Mouse (Mus musculus): Measurements from ENCODE around the gene D8Ertd738e.

D8Ertd738e gene

DNA sequence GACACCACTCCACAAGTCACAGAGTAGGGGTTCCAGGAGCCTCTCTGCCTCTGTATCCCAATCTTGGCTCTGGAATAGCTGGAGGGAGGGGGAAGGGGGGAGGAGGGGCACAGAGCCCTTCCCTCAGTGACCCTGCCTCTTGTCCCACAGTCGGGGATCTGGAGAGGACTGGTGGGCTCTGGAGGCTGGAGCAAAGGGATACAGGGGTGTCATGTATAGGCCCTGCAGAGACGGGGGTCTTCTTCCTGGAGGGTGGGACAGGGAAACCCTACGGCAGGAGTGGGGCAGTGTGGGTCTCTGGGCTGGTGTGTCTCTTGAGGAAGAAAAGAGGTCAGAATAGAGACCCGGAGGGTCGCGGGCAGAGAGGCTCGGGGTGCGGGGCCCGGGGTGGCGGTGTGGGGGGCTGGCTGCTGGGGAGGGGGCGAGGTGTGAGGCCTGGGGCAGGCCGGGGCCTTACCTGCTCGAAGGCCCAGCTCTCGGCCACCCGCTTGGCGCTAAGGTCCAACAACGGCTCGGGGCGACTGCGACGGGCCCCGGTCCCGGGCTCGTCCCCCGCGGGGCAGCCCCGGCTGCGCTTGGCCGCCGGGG, 13.0 kb downstream of the D8Ertd738e start:
- DNase-seq (ENCODE audit: low read depth, low spot score), result no peak

DNA sequence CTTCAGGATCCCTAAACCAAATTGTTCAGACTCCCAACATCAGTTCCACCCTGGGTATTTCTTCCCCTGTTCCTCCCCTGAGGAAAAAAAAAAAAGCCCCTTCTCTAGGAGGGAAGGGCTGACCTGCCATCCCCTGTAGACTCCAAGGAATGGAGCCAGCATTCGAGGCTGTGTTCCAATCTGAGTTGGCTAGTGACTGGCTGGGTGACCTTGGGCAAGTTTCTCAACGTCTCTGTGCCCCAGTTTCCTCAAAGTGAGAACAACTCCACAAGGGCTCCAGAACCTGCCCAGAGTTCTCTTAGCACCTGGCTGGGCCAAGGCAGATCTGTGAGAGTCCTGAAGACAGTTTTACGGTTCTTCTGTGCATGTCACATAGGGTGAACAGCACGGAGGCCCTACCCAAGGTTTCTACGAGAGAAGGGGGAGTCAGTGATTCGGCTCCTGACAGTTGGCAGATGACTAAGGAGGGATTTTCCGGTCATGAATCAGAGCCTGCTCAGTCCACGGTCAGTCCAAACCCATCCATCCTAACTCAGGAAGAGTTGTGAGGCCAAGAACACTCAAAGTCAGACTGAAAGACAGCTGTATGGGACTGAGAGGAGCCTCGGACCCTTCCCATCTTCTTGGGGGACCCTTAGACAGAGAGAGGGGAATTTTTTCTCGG, 13.6 kb downstream of the D8Ertd738e start:
- DNase-seq (ENCODE audit: low read depth, low spot score), result peak; percentile 39

DNA sequence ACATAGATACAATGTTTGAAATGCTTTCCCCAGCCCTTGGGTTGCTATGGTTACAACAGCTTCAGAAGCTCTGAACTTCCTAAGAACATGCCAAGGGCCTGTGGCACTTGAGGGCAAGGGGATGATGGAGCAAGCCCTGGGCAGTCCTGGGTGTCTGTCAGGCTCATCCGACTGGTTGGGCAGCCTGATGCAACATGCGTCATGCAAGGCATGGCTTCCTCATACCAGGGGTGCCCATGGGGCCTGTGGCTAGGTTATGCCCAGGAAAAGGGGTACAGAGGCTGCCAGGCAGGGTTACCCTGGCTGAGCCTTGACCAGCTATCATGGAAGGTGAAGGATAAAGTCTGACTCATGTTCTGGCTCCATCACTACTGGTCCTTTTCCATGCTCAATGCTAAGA, 16.5 kb downstream of the D8Ertd738e start:
- DNase-seq (ENCODE audit: low read depth, low spot score), result no peak

DNA sequence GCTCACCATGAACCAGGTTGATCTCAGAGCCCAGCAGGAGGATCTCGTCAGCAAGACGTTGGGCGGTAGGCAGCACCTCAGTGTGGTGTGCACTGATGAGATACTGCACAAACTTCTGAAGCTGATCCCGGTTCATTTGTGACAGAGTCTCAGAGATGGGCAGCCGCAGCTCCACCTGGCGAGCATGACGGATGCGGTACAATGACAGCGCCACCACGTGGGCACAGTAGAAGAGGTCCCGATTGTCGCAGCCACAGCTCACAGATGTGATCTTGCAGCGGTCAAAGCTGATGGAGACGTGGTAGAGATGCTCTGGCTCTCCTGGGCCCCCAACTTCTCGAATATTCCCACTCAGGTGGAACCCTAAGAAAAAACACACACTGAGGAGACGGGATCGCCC, 18.8 kb downstream of the D8Ertd738e start:
- peak; percentile 54 for DNase-seq (ENCODE audit: low read depth, low spot score)

DNA sequence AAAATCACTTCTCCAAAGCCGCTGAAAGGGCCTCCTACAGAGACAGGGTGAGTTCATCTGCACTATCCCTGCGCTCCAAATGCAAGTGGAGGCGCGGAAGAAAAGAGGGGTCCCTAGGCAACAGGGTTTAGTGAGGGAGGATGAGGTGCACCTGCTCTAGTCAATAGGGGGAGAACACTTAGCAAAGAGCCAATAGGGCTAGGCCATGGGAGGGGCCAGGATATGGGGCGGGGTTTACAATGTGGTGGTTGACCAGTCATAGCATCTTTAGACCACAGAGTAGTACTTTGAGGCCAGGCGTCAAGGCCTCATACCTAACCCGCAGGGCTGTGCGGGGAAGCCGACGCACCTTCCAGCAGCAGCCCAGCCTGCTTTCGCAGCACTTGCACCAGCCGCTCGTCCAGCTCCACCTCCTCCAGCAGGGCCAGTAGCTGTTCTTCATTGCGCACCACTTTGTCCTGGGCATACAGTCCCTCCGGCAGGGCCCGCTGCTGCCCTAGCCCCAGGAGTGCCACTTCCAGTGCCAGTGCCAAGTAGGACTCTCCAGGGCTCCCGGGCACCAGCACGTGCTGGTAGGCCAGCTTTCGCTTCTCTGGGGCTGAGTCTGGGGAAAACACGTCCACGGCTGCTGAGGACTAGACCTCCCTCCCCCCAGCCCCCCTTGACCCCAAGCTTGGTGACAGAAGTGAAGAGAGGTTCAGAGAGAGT, 26.0 kb downstream of the D8Ertd738e start:
- no peak for DNase-seq (ENCODE audit: low read depth, low spot score)

DNA sequence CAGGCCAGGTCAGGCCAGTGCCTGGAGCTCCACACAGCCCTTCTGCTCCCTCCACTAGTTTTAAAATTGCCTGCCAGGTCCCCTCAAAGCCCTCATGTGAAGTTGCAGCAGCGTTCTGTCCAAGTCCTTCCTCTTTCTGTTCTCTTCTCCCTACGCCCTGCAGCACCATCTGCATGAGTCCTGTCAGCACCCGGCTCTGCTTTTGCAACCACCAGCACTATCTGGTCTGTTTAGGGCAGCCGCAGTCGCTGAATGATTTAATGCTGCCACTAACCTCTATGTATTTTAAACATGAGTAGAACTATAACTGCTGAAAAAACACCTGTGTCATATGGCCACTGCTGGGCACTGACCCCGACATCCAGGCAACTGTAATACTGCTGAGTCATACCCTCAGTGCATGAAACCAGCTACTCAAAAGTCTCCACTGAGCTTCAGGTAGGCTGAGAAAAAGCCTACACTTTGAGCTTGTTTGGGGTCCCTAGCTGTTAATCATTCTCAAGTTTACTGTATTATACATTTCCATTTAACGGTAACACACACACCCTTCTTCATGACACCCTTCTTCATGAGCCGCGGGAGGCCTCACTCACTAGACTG, 26.9 kb downstream of the D8Ertd738e start:
- no peak for DNase-seq (ENCODE audit: low read depth, low spot score)

DNA sequence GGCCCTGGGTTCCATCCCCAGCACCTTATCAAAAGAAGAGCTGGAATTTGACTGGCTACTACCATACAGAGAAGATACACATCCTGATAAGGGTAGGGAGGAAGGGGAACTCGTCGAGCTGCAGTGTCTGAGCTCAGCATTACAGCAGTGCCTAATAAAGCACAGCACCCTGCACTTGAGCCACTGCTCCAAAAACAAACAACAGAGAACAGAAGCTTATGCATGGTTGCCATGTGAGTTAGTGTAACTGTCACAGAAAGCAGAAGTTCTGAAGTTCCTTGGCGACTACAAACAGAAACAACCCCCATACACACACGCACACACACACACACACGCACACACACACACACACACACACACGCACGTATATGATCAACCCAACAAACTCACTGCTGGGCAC, 29.4 kb downstream of the D8Ertd738e start:
- DNase-seq (ENCODE audit: low read depth, low spot score), result no peak

DNA sequence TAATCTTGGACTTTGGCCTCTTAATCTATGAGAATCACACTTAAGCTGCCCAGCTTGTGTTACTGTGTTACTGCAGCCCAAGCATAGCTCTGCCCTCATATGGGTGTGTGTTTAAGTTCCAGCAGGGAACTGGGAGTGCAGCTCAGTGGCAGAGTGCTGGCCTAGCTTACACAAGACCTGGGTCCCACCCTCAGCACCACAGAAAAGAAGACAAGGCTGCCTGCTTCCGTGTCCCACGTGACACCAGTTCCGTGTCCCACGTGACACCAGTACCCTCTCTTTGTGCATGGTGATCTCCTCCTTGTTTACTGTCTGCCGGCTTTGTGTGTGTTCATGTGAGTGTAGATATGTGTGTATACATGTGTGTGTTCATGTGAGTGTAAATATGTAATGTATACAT, 31.4 kb downstream of the D8Ertd738e start:
- DNase-seq (ENCODE audit: low read depth, low spot score), result no peak

DNA sequence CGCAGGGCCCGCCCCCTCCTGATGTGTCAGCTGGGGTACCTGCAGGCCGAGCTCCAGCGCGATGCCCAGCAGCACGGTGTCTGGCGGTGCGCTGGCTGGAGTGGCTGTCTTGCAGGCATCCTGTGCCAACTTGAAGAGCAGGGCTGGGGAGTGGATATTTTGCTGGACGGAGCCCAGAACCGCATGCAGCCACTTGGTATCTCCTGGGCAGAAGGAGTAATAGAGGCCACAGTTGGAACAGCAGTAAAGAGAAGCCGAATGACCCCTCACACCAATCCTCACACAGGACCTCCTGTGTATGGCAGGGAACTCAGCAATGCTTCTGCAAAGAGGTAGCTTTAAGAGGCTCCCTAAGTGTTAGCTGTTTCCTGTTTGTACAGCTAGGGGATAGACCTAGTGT, 32.3 kb downstream of the D8Ertd738e start:
- no peak for DNase-seq (ENCODE audit: low read depth, low spot score)

DNA sequence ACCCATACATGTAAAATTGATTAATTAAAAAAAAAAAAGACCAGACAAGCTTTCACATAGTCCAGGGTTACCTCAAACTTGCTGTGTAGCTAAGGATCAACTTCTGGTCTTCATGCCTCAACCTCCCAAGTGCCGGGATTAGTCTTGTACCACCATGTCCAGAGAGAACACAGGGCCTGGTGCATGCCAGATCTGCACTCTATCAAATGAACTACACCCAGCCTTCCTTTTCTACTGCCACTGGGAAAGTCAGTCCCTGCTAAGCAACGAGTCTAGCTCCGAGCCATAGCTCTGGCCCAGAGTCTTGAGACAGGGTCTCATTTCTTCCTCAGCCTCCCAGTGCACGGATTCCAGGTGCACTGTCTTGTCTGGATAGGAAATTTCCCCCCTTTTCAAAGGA, 36.2 kb downstream of the D8Ertd738e start:
- DNase-seq (ENCODE audit: low read depth, low spot score), result no peak

DNA sequence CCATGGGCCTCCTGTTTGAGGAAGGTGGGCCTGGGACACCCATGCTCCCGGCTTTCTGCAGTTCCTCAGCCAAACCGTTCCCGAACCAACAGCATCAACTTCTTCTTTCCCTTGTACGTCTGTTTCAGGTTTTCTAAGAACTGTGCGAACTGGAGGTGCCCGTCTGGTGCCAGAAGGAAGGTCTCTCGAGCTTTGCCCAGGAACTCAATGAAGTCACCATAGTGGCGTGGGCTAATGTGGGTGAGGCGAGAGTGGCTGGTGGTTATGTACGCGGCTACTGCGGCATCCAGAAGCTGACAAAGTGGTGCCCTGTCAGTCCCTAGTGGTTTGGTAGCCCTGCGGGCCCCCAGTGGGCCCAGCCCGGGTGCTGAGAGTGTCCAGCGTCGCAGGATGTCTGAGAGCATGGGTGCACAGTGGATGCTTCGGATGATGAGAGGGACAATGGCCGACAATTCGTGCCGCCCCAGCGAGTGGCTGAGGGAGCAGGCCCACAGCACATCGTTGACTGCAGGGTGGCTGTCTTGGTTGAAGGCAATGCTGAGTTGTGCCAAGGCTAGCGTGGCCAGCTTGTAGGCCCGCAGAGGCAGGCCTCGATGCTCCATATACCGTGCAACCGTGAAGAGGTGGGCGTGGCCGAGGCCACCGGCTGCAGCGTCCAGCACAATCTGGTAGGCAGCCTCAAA, 37.5 kb downstream of the D8Ertd738e start:
- no peak for DNase-seq (ENCODE audit: low read depth, low spot score)

DNA sequence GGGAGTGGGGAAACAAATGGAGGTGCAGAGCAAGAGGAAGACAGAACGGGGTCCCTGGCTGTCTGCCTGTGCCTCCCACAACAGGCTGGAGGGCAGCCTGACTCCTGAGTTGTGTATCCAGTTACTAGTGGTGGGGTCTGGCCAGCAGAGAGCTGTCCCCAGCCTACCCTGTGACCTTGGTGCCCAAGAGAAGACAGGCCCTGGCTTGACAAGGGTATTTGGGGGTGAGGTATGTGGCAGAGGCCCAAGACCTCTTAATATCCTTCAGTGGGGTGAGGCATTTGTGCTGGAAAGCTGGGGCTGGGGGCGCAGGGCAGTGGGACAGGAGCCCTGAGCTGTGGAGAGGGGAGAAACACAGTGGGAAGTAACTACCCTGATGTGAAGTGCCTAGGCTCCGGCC, 38.3 kb downstream of the D8Ertd738e start:
- no peak for DNase-seq (ENCODE audit: low read depth, low spot score)

DNA sequence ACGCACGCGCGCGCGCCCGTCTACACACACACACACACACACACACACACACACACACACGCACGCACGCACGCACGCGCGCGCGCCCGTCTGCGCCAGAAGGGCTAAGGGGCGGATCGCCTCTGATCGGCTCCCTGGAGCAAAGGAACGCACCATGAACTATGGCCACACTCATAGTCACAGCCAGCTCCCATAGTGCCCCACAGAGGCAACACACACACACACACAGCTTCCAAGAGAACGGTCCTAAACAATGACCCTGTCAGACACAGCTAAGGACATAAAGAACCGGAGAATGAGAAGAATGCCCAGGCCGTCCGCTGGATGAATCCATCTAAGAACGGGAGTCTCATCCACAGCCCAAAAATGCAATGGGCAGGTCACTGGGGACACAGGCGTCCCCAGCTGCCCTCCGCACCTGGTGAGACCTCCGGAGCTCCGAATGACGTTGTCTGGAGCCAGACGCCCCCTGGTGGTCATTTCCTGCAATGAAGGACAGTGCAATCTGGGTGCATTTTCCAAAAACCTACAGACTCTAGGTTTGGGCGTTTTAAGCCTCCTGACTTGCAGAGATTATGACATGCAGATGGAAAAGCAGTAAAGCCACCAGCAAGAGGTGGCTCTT, 39.2 kb downstream of the D8Ertd738e start:
- DNase-seq (ENCODE audit: low read depth, low spot score), result peak; percentile 89

DNA sequence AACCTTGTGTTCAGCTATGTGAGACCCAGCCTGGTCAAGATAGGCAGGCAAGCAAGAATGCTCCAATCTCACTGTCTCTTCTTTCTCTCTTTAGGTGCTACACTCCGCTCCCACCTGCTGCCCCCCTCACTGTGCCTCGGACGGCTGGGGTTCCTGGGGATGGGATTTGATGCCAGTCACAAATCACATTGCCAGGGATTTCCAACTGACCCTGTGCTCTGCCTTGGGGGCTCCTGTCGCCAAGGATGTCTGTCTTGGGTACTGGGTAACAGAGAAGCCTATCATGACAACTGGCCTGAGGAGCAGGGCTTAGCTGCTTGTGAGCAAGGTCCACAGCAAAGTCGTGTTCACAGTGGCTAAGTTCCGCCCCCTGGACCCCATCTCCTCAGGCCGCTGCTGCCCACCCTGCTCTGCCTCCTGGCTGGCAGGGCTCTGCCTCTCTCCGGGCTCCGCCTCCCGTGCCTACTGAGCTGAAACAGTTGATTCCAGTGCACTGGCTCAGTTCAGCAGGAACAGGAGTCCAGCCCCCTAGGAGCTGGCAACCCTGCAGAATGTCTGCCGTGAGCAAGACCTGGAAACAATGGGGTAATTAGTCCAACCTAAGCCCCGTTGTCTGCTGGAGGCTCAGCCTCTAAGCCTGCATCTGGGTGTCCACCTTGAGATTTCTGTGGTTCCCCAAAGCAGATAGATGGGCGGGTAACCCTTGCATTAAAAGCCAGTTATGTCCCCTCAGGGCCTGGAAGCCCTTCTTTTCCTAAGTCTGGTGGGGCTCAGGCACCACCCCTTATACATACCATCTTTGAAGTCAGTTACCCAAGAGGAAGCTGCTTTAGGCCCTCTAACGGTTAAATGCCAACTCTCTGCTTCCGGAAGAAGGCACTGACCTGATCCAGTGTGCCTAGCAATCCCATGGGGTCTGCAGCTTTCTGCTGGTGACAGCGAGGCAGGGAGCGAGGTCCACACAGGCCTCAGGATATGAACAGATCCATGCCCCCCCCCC, 40.8 kb downstream of the D8Ertd738e start:
- peak; percentile 38 for DNase-seq (ENCODE audit: low read depth, low spot score)

DNA sequence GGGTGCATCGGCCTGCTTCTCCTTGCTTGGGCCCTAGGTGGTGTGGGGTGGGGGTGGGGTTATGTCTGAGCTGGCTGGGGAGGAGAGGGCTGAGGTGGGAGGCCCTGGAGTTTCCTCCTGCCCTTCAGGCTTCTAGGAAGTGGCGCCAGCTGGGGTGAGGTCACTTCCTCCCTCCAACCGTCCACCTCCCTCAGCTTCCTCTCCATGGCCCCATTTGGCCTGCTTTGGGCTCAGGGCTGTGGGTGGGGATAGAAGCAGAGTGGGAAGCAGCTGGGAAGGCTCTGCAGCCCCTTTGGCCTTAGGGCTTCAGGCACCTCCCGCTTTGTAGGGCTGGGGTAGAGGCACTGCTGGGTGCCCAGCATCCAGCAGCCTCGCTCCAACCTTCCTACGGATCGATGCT, 41.7 kb downstream of the D8Ertd738e start:
- DNase-seq (ENCODE audit: low read depth, low spot score), result peak; percentile 47

DNA sequence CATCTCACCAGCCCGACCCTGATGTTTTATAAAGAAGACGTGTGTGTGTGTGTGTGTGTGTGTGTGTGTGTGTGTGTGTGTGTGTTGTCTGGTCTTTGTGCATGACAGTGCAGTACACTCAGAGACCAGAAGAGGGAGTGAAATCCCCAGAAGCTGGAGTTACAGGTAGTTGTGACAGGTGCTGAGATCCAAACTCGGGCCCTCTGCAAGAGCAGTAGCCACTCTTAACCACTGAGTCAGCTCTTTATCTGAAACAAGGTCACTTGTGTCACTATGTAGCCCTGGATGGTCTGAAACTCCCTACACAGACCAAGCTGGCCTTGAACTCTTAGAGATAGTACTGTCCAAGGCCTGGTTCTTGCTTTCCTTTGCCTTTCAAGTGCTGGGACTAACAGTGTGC, 42.9 kb downstream of the D8Ertd738e start:
- peak; percentile 54 for DNase-seq (ENCODE audit: low read depth, low spot score)

DNA sequence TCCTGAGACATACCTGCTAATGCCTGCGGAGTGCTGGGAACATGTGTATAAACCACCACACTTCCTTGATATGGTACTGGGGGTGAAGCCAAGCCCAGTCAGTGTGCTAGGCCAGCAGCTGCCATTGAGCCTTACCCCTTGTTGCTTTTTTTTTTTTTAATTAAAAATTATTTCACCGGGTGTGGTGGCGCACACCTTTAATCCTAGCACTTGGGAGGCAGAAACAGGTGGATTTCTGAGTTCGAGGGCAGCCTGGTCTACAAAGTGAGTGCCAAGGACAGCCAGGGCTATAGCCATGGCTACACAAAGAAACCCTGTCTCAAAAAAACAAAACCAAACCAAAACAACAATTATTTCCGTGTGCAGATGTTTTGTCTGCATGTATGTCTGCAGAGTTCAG, 44.4 kb downstream of the D8Ertd738e start:
- no peak for DNase-seq (ENCODE audit: low read depth, low spot score)

DNA sequence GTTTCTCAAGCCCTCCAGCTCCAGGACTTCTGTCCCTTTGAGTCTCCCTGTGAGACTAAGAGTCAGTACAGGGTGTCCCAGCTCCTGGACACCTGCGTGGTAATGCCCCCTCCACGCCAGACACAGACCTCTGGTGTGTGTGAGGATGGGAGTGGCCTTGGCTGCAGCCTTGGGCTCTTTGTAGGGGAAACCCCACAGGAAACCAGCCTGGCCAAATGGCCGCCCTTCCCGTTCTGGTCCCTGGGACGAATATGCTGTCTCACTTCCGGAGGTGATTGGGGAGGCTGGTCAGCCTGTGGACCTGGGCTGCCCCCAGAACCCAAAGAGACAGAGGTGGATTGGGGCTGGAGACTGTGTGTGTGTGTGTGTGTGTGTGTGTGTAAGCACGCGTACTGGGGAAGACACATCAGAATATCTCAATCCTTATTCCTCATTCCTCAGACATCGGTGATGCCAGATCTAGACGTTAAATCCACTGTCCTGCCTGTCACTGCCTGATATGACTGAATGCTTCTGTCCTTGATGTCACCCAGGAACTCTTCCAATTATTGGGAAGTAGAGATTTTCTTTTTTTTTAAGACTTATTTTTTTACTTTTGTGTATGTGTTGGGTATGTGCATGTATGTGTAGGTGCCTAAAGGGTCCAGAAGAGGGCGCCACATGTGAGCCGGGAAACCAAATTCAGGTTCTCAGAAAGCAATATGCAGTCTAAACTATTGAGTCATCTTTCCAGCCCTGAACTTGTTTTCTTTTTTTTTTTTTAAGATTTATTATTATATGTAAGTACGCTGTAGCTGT, 45.3 kb downstream of the D8Ertd738e start:
- DNase-seq (ENCODE audit: low read depth, low spot score), result peak; percentile 78
